Mouse (Mus musculus) layer of hippocampus, postnatal 36 days (tissue): ENCODE data around the gene Gmds. TPM values are rescaled to one million over a fixed set of nuclear protein-coding genes. Genes with fewer than 3 reads are reported as not detected.

Experiments
- DNase-seq, 2 experiments: peaks; one replicate each; pipeline ENCODE4 v3.0.0; 2022
- total RNA-seq, 2 experiments: library from RNA; stranded (reverse); gene quantifications; 2 replicates each; pipeline ENCODE4 v1.2.3; 2021

Gene Gmds
- total RNA-seq, 2 experiments from 2014 or later = 13.0 to 13.4 TPM

GRCm38 (mm10) chr13:32267184-32267775 lies 71.3 kb downstream of the Gmds start:
- no peak for DNase-seq

DNA sequence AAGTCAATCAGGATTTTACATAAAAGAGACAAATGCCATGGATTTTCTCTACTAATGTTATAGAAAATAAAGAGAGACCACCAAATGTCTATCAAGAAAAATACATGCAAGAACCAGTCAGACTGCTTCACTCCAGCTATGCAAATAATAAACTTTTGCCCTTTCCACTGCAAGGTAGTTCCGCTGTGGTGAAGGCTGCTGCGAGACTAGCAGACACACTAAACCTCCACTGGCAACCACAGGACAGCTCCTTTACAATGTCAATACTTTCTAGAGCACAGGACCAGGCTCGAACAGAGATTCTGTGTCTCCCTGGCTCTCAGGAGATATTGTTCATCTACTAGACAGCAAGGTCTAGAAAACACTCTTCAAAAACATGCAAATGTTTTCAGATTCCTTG lies 71.8 kb downstream of the Gmds start:
- no peak for DNase-seq

GRCm38 (mm10) chr13:32256121-32256520 lies 82.4 kb downstream of the Gmds start:
- no peak for DNase-seq

DNA sequence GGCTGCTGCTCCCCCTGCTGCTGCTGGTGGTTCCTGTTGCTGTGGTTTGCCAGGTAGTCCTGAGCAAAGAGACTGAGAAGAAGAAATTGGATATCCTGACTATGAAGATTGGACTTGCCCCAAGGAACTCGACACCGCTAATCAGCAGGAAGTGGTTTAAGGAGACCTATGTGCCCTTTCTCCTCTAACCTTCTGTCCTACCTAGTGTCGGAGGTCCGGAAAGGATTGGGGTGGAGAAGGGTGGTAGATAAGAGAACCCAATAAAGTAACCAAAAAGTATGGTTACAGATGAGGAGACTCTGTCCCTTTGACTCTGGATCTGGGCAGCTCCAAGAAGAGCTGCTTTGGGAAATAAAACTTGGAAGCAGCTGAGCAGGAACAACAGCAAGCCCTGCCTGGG lies 86.3 kb downstream of the Gmds start:
- no peak for DNase-seq

GRCm38 (mm10) chr13:32242200-32242599 lies 96.3 kb downstream of the Gmds start:
- DNase-seq = no peak

GRCm38 (mm10) chr13:32236269-32236678 lies 102.3 kb downstream of the Gmds start:
- DNase-seq = no peak

GRCm38 (mm10) chr13:32235046-32235445 lies 103.5 kb downstream of the Gmds start:
- no peak for DNase-seq

DNA sequence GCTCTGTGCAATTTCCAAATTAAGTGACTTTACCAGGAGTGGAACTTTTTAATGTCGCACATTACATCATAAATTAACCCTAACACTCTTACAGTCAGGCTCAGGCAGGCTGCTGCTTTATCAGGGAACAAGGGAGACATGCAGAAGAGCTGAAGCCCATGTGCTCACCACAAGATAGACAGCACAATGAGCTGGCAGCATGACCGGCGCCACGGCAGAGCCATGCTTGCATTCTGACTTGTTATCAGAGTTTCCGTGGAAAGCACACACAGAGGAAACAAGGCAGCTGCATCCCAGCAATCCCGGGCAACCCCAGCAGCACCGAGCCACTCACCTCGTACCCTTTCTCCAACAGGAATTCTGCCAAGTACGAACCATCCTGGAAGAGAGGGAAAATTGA lies 104.5 kb downstream of the Gmds start:
- no peak for DNase-seq

DNA sequence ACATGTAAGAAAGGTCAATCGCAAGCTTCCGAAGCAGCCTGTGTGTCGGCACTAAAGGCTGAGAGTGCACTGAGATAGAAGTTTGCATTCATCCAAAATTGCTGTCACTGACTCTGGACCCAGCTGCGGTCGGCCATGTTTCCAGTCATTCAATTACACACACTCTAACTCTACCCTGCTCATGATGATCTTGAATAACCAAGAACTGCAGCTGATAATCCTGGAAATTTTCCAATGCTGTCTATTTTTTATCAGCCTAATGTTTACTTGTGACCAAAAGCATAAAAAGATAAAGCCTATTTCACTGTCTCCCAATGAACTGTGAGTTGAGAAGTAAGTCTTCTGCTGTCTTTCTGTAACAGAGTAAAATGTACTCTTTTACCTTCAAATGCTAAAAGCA lies 106.1 kb downstream of the Gmds start:
- DNase-seq = no peak

DNA sequence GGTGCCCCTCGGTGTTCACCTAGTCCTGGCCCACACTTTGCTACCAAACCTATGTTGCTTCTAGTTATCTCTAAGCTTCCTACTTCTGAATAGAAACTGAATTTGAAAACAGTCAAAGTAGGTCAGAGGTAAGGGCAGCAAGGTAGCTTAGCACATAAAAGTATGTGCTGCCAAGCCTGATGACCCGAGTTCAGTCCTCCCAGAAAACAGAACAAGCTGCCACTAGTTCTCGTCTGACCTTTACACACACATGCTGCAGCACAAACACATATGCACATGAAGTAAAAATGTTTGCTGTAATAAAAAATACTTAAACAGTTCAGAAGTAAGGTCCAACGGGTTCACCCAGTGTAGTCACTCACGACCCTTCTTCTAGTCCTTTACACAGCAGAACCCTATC lies 106.6 kb downstream of the Gmds start:
- DNase-seq = no peak

GRCm38 (mm10) chr13:32227874-32228562 lies 110.5 kb downstream of the Gmds start:
- no peak for DNase-seq

GRCm38 (mm10) chr13:32217647-32218046 lies 120.9 kb downstream of the Gmds start:
- DNase-seq = no peak

- DNase-seq = peak in 1 of 2 experiments; percentile 2
These were observed 124.7 kb downstream of the Gmds start for GRCm38 (mm10) chr13:32213702-32214452.

GRCm38 (mm10) chr13:32212125-32212524 lies 126.4 kb downstream of the Gmds start:
- DNase-seq = no peak

DNA sequence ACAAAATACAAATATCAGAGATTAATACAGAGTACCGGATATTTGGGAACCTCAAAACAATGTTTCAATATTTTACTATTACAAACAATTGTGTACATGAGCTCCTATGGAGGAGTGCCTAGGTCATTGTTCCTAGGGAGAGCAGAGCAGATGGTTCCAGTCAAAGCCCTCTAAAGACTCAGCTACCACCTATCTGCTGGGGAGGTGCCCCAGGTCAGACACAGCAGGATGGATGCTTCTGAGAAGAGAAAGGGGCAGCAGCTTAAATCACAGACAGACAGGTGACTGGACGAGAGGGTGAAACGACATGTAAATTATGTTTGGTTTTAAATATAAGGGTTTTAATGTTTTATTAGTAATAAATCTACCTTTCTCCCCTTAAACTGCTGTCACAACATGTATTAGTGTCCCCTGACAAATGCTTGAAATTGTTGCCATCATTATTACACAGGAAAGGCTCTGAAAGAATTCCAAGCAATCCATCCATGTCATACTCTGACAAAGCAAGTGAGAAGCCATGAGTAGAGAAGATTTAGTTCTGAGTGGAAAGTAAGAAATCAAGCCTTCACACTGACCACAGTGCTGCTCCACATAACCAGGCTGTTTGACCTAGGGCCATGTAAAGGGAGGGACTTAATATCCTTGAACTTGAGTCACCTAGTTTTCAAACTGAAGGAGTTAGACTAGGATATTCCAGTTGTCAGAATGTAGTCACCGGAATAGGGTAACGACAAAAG lies 131.2 kb downstream of the Gmds start:
- no peak for DNase-seq

GRCm38 (mm10) chr13:32179906-32180305 lies 158.6 kb downstream of the Gmds start:
- DNase-seq = peak in 1 of 2 experiments; percentile 4

DNA sequence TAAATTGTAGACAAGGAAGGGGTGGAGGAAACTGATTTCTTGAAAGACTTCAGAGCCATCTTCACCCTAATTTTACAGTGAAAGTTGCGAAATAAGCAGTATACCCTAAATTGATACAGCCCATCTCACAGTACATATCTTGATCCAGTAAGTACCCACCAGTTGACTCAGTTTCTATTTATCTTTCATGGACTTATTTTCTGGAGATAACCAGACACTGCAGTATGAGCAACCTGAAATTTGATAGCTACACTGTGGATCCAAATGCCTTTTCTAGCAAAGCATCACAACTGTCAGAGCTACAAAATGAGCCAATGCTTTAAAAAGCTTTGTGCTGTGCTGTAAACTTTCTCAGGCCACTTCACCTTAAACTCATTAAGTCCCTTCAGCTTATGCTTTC lies 159.9 kb downstream of the Gmds start:
- DNase-seq = no peak

GRCm38 (mm10) chr13:32177852-32178453 lies 160.6 kb downstream of the Gmds start:
- DNase-seq = no peak

GRCm38 (mm10) chr13:32175028-32175427 lies 163.5 kb downstream of the Gmds start:
- no peak for DNase-seq

- no peak for DNase-seq
These were observed 169.4 kb downstream of the Gmds start for GRCm38 (mm10) chr13:32169173-32169572.

- no peak for DNase-seq
These were observed 170.7 kb downstream of the Gmds start for GRCm38 (mm10) chr13:32167806-32168205.

GRCm38 (mm10) chr13:32165581-32165980 lies 173.0 kb downstream of the Gmds start:
- no peak for DNase-seq

DNA sequence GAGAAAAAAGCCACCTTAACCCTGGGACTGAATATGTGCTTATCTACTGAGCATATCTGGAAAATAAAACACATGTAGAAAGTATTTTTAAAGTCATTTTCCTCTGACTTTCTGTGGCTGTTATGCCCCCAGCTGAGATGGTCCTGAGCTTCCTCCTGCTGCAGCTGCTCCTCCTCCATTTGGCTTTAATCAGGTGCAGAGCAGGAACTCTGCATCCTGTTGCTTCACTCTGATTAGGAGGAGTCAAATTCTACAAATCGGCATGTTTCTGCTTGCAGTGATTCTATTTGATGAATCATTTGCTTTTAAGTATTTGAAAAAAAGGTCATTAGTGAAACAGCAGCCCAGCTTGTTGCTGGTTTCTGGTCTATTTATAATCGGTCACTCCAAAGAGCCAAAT lies 177.0 kb downstream of the Gmds start:
- DNase-seq = no peak
